Mouse (Mus musculus) embryonic facial prominence, embryonic 14.5 days (tissue): ENCODE data around the gene Numa1. TPM values are rescaled to one million over a fixed set of nuclear protein-coding genes. Genes with fewer than 3 reads are reported as not detected.
"Not testable (repeated sequence)": the region's sequence is repeated elsewhere in the genome, so short reads cannot be mapped to it uniquely, and the experiment has no call there.

Experiments used
- ATAC-seq: fragments of 200-750 bp; cut with Nextera tagmentation; 2 replicates; pipeline ENCODE4 v1.8.0; 2017; ENCODE audit warnings: low read depth, moderate number of reproducible peaks, moderate TSS enrichment
- DNase-seq: peaks from one replicate; pipeline ENCODE4 v3.0.0-alpha.2; 2015; ENCODE audit warnings: low spot score
- H3K27ac ChIP-seq: fragments of 300-500 bp; sonication (generic); replicated peaks from 2 replicates; pipeline ENCODE4 v1.5.1; 2014; ENCODE audit warnings: low read depth, mild to moderate bottlenecking, low read length, moderate library complexity
- H3K27me3 ChIP-seq: fragments of 300-500 bp; sonication (generic); replicated peaks from 2 replicates; pipeline ENCODE4 v1.6.1; 2014; ENCODE audit warnings: low read length; ENCODE audit not compliant: control insufficient read depth, insufficient read depth
- H3K36me3 ChIP-seq: fragments of 300-500 bp; sonication (generic); 2 replicates; pipeline ENCODE4 v1.6.1; 2014; ENCODE audit warnings: low read length, mixed read lengths; ENCODE audit not compliant: control insufficient read depth, insufficient read depth
- H3K4me1 ChIP-seq: fragments of 300-500 bp; sonication (generic); 2 replicates; pipeline ENCODE4 v1.6.1; 2014; ENCODE audit warnings: antibody characterized with exemption, low read length; ENCODE audit not compliant: control insufficient read depth, insufficient read depth
- H3K4me2 ChIP-seq: fragments of 300-500 bp; sonication (generic); 2 replicates; pipeline ENCODE4 v1.6.1; 2014; ENCODE audit warnings: low read depth, mild to moderate bottlenecking, low read length, moderate library complexity, mixed read lengths
- H3K4me3 ChIP-seq: fragments of 300-500 bp; sonication (generic); 2 replicates; pipeline ENCODE4 v1.5.1; 2014; ENCODE audit warnings: low read depth, mild to moderate bottlenecking, low read length
- H3K9ac ChIP-seq: fragments of 300-500 bp; sonication (generic); 2 replicates; pipeline ENCODE4 v1.6.1; 2014; ENCODE audit warnings: low read depth, mild to moderate bottlenecking, low read length, moderate library complexity, mixed read lengths
- H3K9me3 ChIP-seq: fragments of 300-500 bp; sonication (generic); 2 replicates; pipeline ENCODE4 v1.6.1; 2016; ENCODE audit warnings: low read length; ENCODE audit not compliant: control insufficient read depth
- WGBS: fragments of 180-500 bp; shearing (Covaris S2); extraction: QIAGEN DNeasy Blood & Tissue Kit; methylation state at CpG from one replicate; pipeline ENCODE4 v1.1.7; 2014; 5-methylcytosine and 5-hydroxymethylcytosine counted together
- polyA plus RNA-seq: library from polyadenylated mRNA; unstranded; fragments of >200 nt; fragmentation: Nextera tagmentation; extraction: Ambion mirVana; gene quantifications from 2 replicates; pipeline ENCODE4 v1.2.1, GENCODE M21; 2014

Numa1 gene
- polyA plus RNA-seq, 1 experiment from 2014 or later, result 88.9 TPM

- Histone ChIP-seq H3K27ac (no peak overlapping the region), H3K9me3 (no peaks in the 10 kb centered on the region), H3K4me3 (no peak overlapping the region), H3K27me3 (no peaks in the 10 kb centered on the region), H3K4me2 (no peak overlapping the region), H3K4me1 (peaks cover 8% of the 10 kb centered on the region), H3K9ac (no peak overlapping the region), H3K36me3 (no peaks in the 10 kb centered on the region)
- ATAC-seq (no peak), DNase-seq (no peak)
Observed at GRCm38 (mm10) chr7:101902846-101903245, 31.1 kb upstream of the Numa1 start.

- H3K4me2 ChIP-seq, result peak within 1 kb of the TSS; percentile 77
- ATAC-seq (peak; percentile 97), DNase-seq (peak; percentile 100)
- peaks cover 16% of the 10 kb centered on the region for H3K36me3 ChIP-seq
- H3K27me3 ChIP-seq, result no peaks in the 10 kb centered on the region
- H3K4me1 ChIP-seq, result peaks cover 8% of the 10 kb centered on the region
- H3K9ac ChIP-seq, result peak within 1 kb of the TSS; percentile 91
- no peaks in the 10 kb centered on the region for H3K9me3 ChIP-seq
- H3K4me3 ChIP-seq, result peak within 1 kb of the TSS; percentile 72
- peak within 1 kb of the TSS; percentile 93 for H3K27ac ChIP-seq
- WGBS, result under 1% methylated on average over 61 of the region's 61 CpGs
Observed at GRCm38 (mm10) chr7:101905561-101906286, 28.2 kb upstream of the Numa1 start, which contains the start of gene Lamtor1. TSS of gene Lamtor1 (plus strand) at chr7:101905904.

- no peaks in the 10 kb centered on the region for H3K9me3 ChIP-seq
- no peak for ATAC-seq
- no peaks in the 10 kb centered on the region for H3K27me3 ChIP-seq
- peak within 1 kb of the TSS; percentile 77 for H3K4me2 ChIP-seq
- peak within 1 kb of the TSS; percentile 93 for H3K27ac ChIP-seq
- peak within 1 kb of the TSS; percentile 72 for H3K4me3 ChIP-seq
- DNase-seq, result no peak
- peaks cover 21% of the 10 kb centered on the region for H3K36me3 ChIP-seq
- peaks cover 8% of the 10 kb centered on the region for H3K4me1 ChIP-seq
- peak within 1 kb of the TSS; percentile 91 for H3K9ac ChIP-seq
- 17% methylated on average over 11 of the region's 11 CpGs for WGBS
Observed at GRCm38 (mm10) chr7:101906287-101906681, 27.6 kb upstream of the Numa1 start, which contains the start of gene Tomt. TSS of gene Tomt (minus strand) at chr7:101906359.

- Histone ChIP-seq H3K36me3 (peaks cover 25% of the 10 kb centered on the region), H3K27ac (no peak overlapping the region), H3K9me3 (no peaks in the 10 kb centered on the region), H3K4me1 (peaks cover 8% of the 10 kb centered on the region), H3K4me3 (peak overlapping the region; percentile 72), H3K27me3 (no peaks in the 10 kb centered on the region), H3K9ac (peak overlapping the region; percentile 91), H3K4me2 (peak overlapping the region; percentile 77)
- ATAC-seq (no peak), DNase-seq (no peak)
- WGBS, result 73% methylated on average over 8 of the region's 8 CpGs
Observed at GRCm38 (mm10) chr7:101906696-101907095, 27.2 kb upstream of the Numa1 start.

- Histone ChIP-seq H3K9ac (peak overlapping the region; percentile 32; the same call in 1 of the 2 replicates), H3K27ac (no peak overlapping the region), H3K9me3 (no peaks in the 10 kb centered on the region), H3K4me1 (peaks cover 8% of the 10 kb centered on the region), H3K36me3 (peaks cover 42% of the 10 kb centered on the region), H3K4me3 (no peak overlapping the region), H3K27me3 (no peaks in the 10 kb centered on the region), H3K4me2 (no peak overlapping the region)
- no peak for DNase-seq
- no peak for ATAC-seq
- WGBS, result 83% methylated on average over 4 of the region's 4 CpGs
Observed at GRCm38 (mm10) chr7:101908367-101908766, 25.5 kb upstream of the Numa1 start.

GRCm38 (mm10) chr7:101910138-101910537 is 23.8 kb upstream of the Numa1 start:
- peaks cover 57% of the 10 kb centered on the region for H3K36me3 ChIP-seq
- no peak for ATAC-seq

GRCm38 (mm10) chr7:101911982-101912381 is 21.9 kb upstream of the Numa1 start:
- Histone ChIP-seq H3K4me1 (no peaks in the 10 kb centered on the region), H3K9me3 (no peaks in the 10 kb centered on the region), H3K27me3 (no peaks in the 10 kb centered on the region), H3K27ac (no peak overlapping the region), H3K4me2 (no peak overlapping the region), H3K4me3 (no peak overlapping the region), H3K9ac (no peak overlapping the region), H3K36me3 (peaks cover 57% of the 10 kb centered on the region)
- no peak for ATAC-seq
- no peak for DNase-seq
- WGBS, result 61% methylated on average over 3 of the region's 3 CpGs

More at GRCm38 (mm10) chr7:101910138-101910537, 23.8 kb upstream of the Numa1 start:
- H3K4me2 ChIP-seq, result no peak overlapping the region
- no peak overlapping the region for H3K27ac ChIP-seq
- H3K9ac ChIP-seq, result no peak overlapping the region
- H3K4me1 ChIP-seq, result peaks cover 6% of the 10 kb centered on the region
- 79% methylated on average over 4 of the region's 4 CpGs for WGBS
- H3K27me3 ChIP-seq, result no peaks in the 10 kb centered on the region
- no peaks in the 10 kb centered on the region for H3K9me3 ChIP-seq
- H3K4me3 ChIP-seq, result no peak overlapping the region
- no peak for DNase-seq

GRCm38 (mm10) chr7:101918071-101918470 is 15.8 kb upstream of the Numa1 start:
- Histone ChIP-seq H3K27me3 (no peaks in the 10 kb centered on the region), H3K27ac (no peak overlapping the region), H3K9me3 (no peaks in the 10 kb centered on the region), H3K4me3 (no peak overlapping the region), H3K4me1 (no peaks in the 10 kb centered on the region), H3K9ac (peak overlapping the region; percentile 30; the same call in 1 of the 2 replicates), H3K36me3 (peaks cover 18% of the 10 kb centered on the region), H3K4me2 (no peak overlapping the region)
- peak; percentile 82 for ATAC-seq
- DNase-seq, result peak; percentile 69
- WGBS, result 20% methylated on average over 1 of the region's 1 CpGs

GRCm38 (mm10) chr7:101925892-101926291 is 8.0 kb upstream of the Numa1 start:
- H3K9me3 ChIP-seq, DNase-seq, H3K4me2 ChIP-seq, H3K36me3 ChIP-seq, H3K27me3 ChIP-seq, H3K4me1 ChIP-seq, H3K4me3 ChIP-seq, ATAC-seq, H3K9ac ChIP-seq, H3K27ac ChIP-seq: not testable (repeated sequence)
